Mouse (Mus musculus) hindbrain, embryonic 16.5 days (tissue): Measurements from ENCODE around the gene Abhd12. TPM values are rescaled to one million over a fixed set of nuclear protein-coding genes. Genes with fewer than 3 reads are reported as not detected.

ENCODE experiments used
- ATAC-seq: fragments of 200-750 bp; cut with Nextera tagmentation; 2 replicates; pipeline ENCODE4 v1.8.0; 2017; ENCODE audit warnings: moderate TSS enrichment, moderate library complexity
- H3K27ac ChIP-seq: fragments of 300-500 bp; sonication (generic); 2 replicates; pipeline ENCODE4 v1.5.1; 2014; ENCODE audit warnings: low read depth, mild to moderate bottlenecking, control low read depth, low read length, moderate library complexity
- H3K27me3 ChIP-seq: fragments of 300-500 bp; sonication (generic); replicated peaks from 2 replicates; pipeline ENCODE4 v1.6.1; 2014; ENCODE audit warnings: low read length; ENCODE audit not compliant: control insufficient read depth, insufficient read depth
- H3K36me3 ChIP-seq: fragments of 300-500 bp; sonication (generic); 2 replicates; pipeline ENCODE4 v1.6.1; 2014; ENCODE audit warnings: mild to moderate bottlenecking, low read length, moderate library complexity, mixed read lengths; ENCODE audit not compliant: control insufficient read depth, insufficient read depth
- H3K4me1 ChIP-seq: fragments of 300-500 bp; sonication (generic); 2 replicates; pipeline ENCODE4 v1.6.1; 2014; ENCODE audit warnings: low read depth, low read length; ENCODE audit not compliant: control insufficient read depth, insufficient read depth
- H3K4me2 ChIP-seq: fragments of 300-500 bp; sonication (generic); 2 replicates; pipeline ENCODE4 v1.6.1; 2014; ENCODE audit warnings: mild to moderate bottlenecking, low read length, control low read depth, moderate library complexity
- H3K4me3 ChIP-seq: fragments of 300-500 bp; sonication (generic); 2 replicates; pipeline ENCODE4 v1.5.1; 2014; ENCODE audit warnings: mild to moderate bottlenecking, low read length, control low read depth, moderate library complexity
- H3K9ac ChIP-seq: fragments of 300-500 bp; sonication (generic); 2 replicates; pipeline ENCODE4 v1.6.1; 2014; ENCODE audit warnings: low read depth, mild to moderate bottlenecking, control low read depth, low read length, moderate library complexity
- H3K9me3 ChIP-seq: fragments of 300-500 bp; sonication (generic); 2 replicates; pipeline ENCODE4 v1.6.1; 2014; ENCODE audit warnings: mild to moderate bottlenecking, low read length, moderate library complexity; ENCODE audit not compliant: control insufficient read depth
- whole genome bisulfite sequencing: fragments of 180-500 bp; shearing (Covaris S2); extraction: QIAGEN DNeasy Blood & Tissue Kit; methylation state at CpG from one replicate; pipeline ENCODE4 v1.1.7; 2014; 5-methylcytosine and 5-hydroxymethylcytosine counted together
- polyA plus RNA-seq: library from polyadenylated mRNA; unstranded; fragments of >200 nt; fragmentation: Nextera tagmentation; extraction: Ambion mirVana; gene quantifications from 2 replicates; pipeline ENCODE4 v1.2.1, GENCODE M21; 2015

Gene Abhd12
- polyA plus RNA-seq, 1 experiment from 2014 or later = 157 TPM

DNA sequence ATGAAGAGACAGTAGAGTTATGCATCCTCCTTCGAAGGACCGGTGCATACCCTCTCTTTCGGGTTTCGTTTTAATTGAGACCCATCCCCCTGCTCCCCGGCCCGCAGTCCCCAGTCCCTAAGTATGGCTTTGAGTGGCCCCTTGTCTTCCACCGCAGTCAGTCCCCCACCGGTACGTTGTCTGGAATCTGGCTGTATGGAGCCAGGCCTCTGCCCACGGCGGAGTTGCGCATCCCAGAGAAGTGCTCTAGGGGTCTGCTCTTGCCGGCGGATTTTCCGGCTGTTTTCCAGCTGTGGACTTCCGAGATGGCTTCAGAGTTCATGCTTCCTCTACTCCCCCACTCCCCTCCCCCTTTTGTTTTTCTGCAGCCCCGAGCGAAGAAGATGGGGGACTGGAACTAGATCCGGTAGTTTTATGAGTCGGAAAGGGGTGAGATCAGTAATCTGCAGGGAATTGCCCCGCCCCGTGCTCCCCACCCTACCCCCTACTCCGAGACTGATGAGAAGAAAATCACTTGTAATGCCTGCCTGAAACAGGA, 117.2 kb downstream of the Abhd12 start:
- peak overlapping the region; percentile 73 for H3K4me2 ChIP-seq
- H3K9ac ChIP-seq = peak overlapping the region; percentile 64
- no peaks in the 10 kb centered on the region; the same call in 1 of the 2 replicates for H3K27me3 ChIP-seq
- H3K27ac ChIP-seq = peak overlapping the region; percentile 68; the same call in 1 of the 2 replicates
- peaks cover 2% of the 10 kb centered on the region; the same call in 1 of the 2 replicates for H3K36me3 ChIP-seq
- peaks cover 19% of the 10 kb centered on the region for H3K4me1 ChIP-seq
- H3K4me3 ChIP-seq = peak overlapping the region; percentile 55
- H3K9me3 ChIP-seq = no peaks in the 10 kb centered on the region
- ATAC-seq = peak; percentile 60
- 0% methylated on average over 23 of the region's 23 CpGs for WGBS

DNA sequence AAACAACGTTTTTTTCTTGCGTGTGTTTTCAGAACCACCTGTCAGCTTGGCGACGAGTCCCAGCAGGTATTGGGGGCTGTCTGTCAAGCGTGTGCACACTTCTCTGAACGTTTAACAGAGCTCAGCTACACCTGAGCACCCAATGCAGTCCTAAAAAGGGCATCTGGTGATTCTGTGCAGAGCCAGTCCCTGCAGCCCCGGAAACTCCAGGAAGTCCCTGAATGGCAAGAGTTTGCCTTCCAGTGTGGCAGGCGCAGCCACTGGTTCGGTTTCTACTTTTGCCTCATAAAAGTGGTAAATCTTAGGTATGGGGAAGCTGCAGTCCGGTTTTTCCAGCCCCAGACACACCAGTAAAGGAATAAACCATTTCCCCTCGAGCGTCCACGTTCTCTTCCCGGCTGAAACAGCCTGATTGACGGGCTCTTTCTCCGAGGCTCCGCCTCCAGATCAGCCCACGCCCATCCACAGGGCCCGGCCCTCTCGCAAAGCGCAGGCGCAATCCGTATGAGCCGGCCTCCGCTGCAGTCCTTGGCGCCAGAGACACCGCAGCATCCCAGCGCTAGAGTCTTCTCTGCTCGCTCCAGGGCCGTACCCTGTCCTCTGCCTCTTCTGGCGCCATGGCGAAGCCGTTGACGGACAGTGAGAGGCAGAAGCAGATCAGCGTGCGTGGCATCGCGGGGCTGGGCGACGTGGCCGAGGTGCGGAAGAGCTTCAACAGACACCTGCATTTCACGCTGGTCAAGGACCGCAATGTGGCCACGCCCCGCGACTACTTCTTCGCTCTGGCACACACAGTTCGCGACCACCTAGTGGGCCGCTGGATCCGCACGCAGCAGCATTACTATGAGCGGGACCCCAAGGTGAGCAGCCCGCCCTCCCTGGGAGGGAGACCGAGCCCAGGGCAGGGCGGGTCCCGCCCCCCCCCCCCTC, 118.0 kb downstream of the Abhd12 start, which contains the start of gene Pygb:
Pygb (plus strand) TSS at position 485 of the 930 bp plus-strand sequence.
- peak within 1 kb of the TSS; percentile 68 for H3K27ac ChIP-seq
- H3K27me3 ChIP-seq = no peaks in the 10 kb centered on the region; the same call in 1 of the 2 replicates
- no peaks in the 10 kb centered on the region for H3K36me3 ChIP-seq
- ATAC-seq = peak; percentile 97
- peaks cover 19% of the 10 kb centered on the region for H3K4me1 ChIP-seq
- H3K4me2 ChIP-seq = peak within 1 kb of the TSS; percentile 73
- peak within 1 kb of the TSS; percentile 64 for H3K9ac ChIP-seq
- 2% methylated on average over 56 of the region's 58 CpGs for WGBS
- H3K9me3 ChIP-seq = no peaks in the 10 kb centered on the region
- peak within 1 kb of the TSS; percentile 55 for H3K4me3 ChIP-seq

DNA sequence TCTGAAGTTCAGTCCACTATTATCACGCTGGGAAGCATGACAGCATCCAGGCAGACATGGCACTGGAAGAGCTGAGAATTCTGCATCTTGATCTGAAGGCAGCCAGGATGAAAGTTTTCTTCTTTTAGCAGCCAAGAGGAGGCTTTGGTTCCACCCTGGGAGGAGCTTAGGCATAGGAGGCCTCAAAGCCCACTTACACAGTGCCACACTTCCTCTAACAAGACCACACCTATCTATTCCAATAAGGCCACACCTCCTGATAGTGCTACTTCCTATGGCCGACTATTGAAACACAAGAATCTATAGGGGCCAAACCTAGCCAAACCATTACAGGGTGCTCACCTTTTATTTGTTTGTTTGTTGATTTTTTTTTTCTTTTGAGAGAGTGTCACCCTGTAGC, 121.7 kb downstream of the Abhd12 start:
- ATAC-seq = no peak

More for the DNA sequence above, 121.7 kb downstream of the Abhd12 start:
- H3K4me3 ChIP-seq = no peak overlapping the region
- no peaks in the 10 kb centered on the region; the same call in 1 of the 2 replicates for H3K27me3 ChIP-seq
- H3K9ac ChIP-seq = no peak overlapping the region
- 84% methylated on average over 2 of the region's 2 CpGs for WGBS
- H3K9me3 ChIP-seq = no peaks in the 10 kb centered on the region
- no peak overlapping the region for H3K4me2 ChIP-seq
- H3K27ac ChIP-seq = no peak overlapping the region
- peaks cover 4% of the 10 kb centered on the region for H3K4me1 ChIP-seq
- H3K36me3 ChIP-seq = no peaks in the 10 kb centered on the region

Other genes starting within 250 kb of the Abhd12 start
- 22.1 and 24.4 TPM in 2 replicates for gene Acss1, start 236.2 kb downstream of the Abhd12 start, polyA plus RNA-seq
- gene Vsx1, start 215.4 kb downstream of the Abhd12 start, polyA plus RNA-seq = 0.06 and 0.09 TPM in 2 replicates
- 87.0 and 87.2 TPM in 2 replicates for gene Entpd6, start 155.7 kb downstream of the Abhd12 start, polyA plus RNA-seq
- gene Pygb, start 118.0 kb downstream of the Abhd12 start, polyA plus RNA-seq = 176 and 179 TPM in 2 replicates
- gene Gins1, start 659 bp upstream of the Abhd12 start, polyA plus RNA-seq = 14.1 and 14.5 TPM in 2 replicates
- 3.6 and 4.6 TPM in 2 replicates for gene Ninl, start 134.6 kb upstream of the Abhd12 start, polyA plus RNA-seq
- 32.7 and 36.1 TPM in 2 replicates for gene Nanp, start 134.7 kb upstream of the Abhd12 start, polyA plus RNA-seq
- not detected in 2 replicates for gene Gm14151, start 187.6 kb upstream of the Abhd12 start, polyA plus RNA-seq
- gene Gm14147, start 193.5 kb upstream of the Abhd12 start, polyA plus RNA-seq = not detected in 2 replicates